Mouse (Mus musculus): ENCODE data around the gene Cacna1s.
A peak's percentile ranks its signal among the peaks of the same experiment; 100 is the strongest.

Gene Cacna1s

GRCm38 (mm10) chr1:136137575-136137974, 85.0 kb downstream of the Cacna1s start:
- peak; percentile 61 for DNase-seq (ENCODE audit: low spot score)

- DNase-seq (ENCODE audit: low spot score), result no peak
Measured at GRCm38 (mm10) chr1:136138191-136138830, 85.8 kb downstream of the Cacna1s start.

- peak; percentile 91 for DNase-seq (ENCODE audit: low spot score)
Measured at GRCm38 (mm10) chr1:136139990-136140640, 87.6 kb downstream of the Cacna1s start.

- no peak for DNase-seq (ENCODE audit: low spot score)
Measured at GRCm38 (mm10) chr1:136141176-136141950, 88.8 kb downstream of the Cacna1s start.

- no peak for DNase-seq (ENCODE audit: low spot score)
Measured at GRCm38 (mm10) chr1:136142336-136142735, 89.8 kb downstream of the Cacna1s start.

GRCm38 (mm10) chr1:136143514-136143913, 91.0 kb downstream of the Cacna1s start:
- DNase-seq (ENCODE audit: low spot score), result no peak

GRCm38 (mm10) chr1:136149702-136150101, 97.2 kb downstream of the Cacna1s start:
- no peak for DNase-seq (ENCODE audit: low spot score)

- no peak for DNase-seq (ENCODE audit: low spot score)
Measured at GRCm38 (mm10) chr1:136151371-136151770, 98.8 kb downstream of the Cacna1s start.

- DNase-seq (ENCODE audit: low spot score), result no peak
Measured at GRCm38 (mm10) chr1:136156304-136156703, 103.8 kb downstream of the Cacna1s start.

GRCm38 (mm10) chr1:136156951-136157350, 104.4 kb downstream of the Cacna1s start:
- no peak for DNase-seq (ENCODE audit: low spot score)

- no peak for DNase-seq (ENCODE audit: low spot score)
Measured at GRCm38 (mm10) chr1:136159830-136160229, 107.3 kb downstream of the Cacna1s start.

GRCm38 (mm10) chr1:136160297-136160696, 107.7 kb downstream of the Cacna1s start:
- DNase-seq (ENCODE audit: low spot score), result no peak

GRCm38 (mm10) chr1:136160930-136161329, 108.4 kb downstream of the Cacna1s start:
- no peak for DNase-seq (ENCODE audit: low spot score)

GRCm38 (mm10) chr1:136161333-136161921, 108.9 kb downstream of the Cacna1s start:
- no peak for DNase-seq (ENCODE audit: low spot score)

- no peak for DNase-seq (ENCODE audit: low spot score)
Measured at GRCm38 (mm10) chr1:136165436-136165835, 112.9 kb downstream of the Cacna1s start.

GRCm38 (mm10) chr1:136167657-136168056, 115.1 kb downstream of the Cacna1s start:
- peak; percentile 20 for DNase-seq (ENCODE audit: low spot score)
